Mouse (Mus musculus) cerebral cortex, adult 2 months (tissue): Measurements from ENCODE around the gene Nmd3.

Source experiments
- WGBS: fragments of 180-500 bp; shearing (Covaris S2); methylation state at CpG from one replicate; pipeline ENCODE4 v1.1.7; 2018; 5-methylcytosine and 5-hydroxymethylcytosine counted together

Nmd3 gene

GRCm38 (mm10) chr3:69721814-69722186 lies at the start of gene Nmd3:
Gene Nmd3, plus strand, starts transcription at chr3:69721985.
- under 1% methylated on average over 33 of the region's 33 CpGs for WGBS

- 60% methylated on average over 10 of the region's 10 CpGs for WGBS
These were observed 48.4 kb upstream of the Nmd3 start for GRCm38 (mm10) chr3:69673351-69673750.

- WGBS: 75% methylated on average over 3 of the region's 3 CpGs
These were observed 47.6 kb upstream of the Nmd3 start for GRCm38 (mm10) chr3:69674206-69674605.

- WGBS: 74% methylated on average over 1 of the region's 1 CpGs
These were observed 32.0 kb upstream of the Nmd3 start for GRCm38 (mm10) chr3:69689791-69690190.

- 86% methylated on average over 2 of the region's 2 CpGs for WGBS
These were observed 30.8 kb upstream of the Nmd3 start for GRCm38 (mm10) chr3:69690939-69691338.

- 66% methylated on average over 6 of the region's 6 CpGs for WGBS
These were observed 21.8 kb upstream of the Nmd3 start for GRCm38 (mm10) chr3:69699851-69700500.

- WGBS: 55% methylated on average over 1 of the region's 1 CpGs
These were observed 19.9 kb upstream of the Nmd3 start for GRCm38 (mm10) chr3:69701905-69702304.

- WGBS: 34% methylated on average over 12 of the region's 12 CpGs
These were observed 12.5 kb upstream of the Nmd3 start for GRCm38 (mm10) chr3:69709043-69709929.

GRCm38 (mm10) chr3:69711907-69712600 lies 9.7 kb upstream of the Nmd3 start:
- 75% methylated on average over 8 of the region's 8 CpGs for WGBS

- WGBS: 63% methylated on average over 6 of the region's 6 CpGs
These were observed 4.3 kb upstream of the Nmd3 start for GRCm38 (mm10) chr3:69717476-69717875.

GRCm38 (mm10) chr3:69722187-69722867 lies 542 bp downstream of the Nmd3 start:
- 1% methylated on average over 58 of the region's 58 CpGs for WGBS

- WGBS: 34% methylated on average over 7 of the region's 7 CpGs
These were observed 1.4 kb downstream of the Nmd3 start for GRCm38 (mm10) chr3:69723161-69723560.

GRCm38 (mm10) chr3:69733939-69734338 lies 12.2 kb downstream of the Nmd3 start:
- 83% methylated on average over 2 of the region's 2 CpGs for WGBS

- 43% methylated on average over 3 of the region's 3 CpGs for WGBS
These were observed 33.4 kb downstream of the Nmd3 start for GRCm38 (mm10) chr3:69755192-69755591.

- 65% methylated on average over 3 of the region's 3 CpGs for WGBS
These were observed 34.2 kb downstream of the Nmd3 start for GRCm38 (mm10) chr3:69755968-69756367.

GRCm38 (mm10) chr3:69756499-69756898 lies 34.7 kb downstream of the Nmd3 start:
- WGBS: 20% methylated on average over 7 of the region's 7 CpGs

- 98% methylated on average over 1 of the region's 1 CpGs for WGBS
These were observed 35.7 kb downstream of the Nmd3 start for GRCm38 (mm10) chr3:69757456-69757855.

- 94% methylated on average over 6 of the region's 6 CpGs for WGBS
These were observed 38.3 kb downstream of the Nmd3 start for GRCm38 (mm10) chr3:69760081-69760480.

- 89% methylated on average over 4 of the region's 4 CpGs for WGBS
These were observed 39.4 kb downstream of the Nmd3 start for GRCm38 (mm10) chr3:69761195-69761594.

GRCm38 (mm10) chr3:69762838-69763368 lies 41.1 kb downstream of the Nmd3 start:
- WGBS: 78% methylated on average over 6 of the region's 6 CpGs
